Mouse (Mus musculus) limb, embryonic 11.5 days (tissue): ENCODE measurements at regions not wholly inside any gene's neighbourhood (a gene's known extent, or its start where the extent isn't known, plus 50 kb on each side); places are given as distances from the start of the nearest gene placed in this dataset.
"Not testable (repeated sequence)": the region's sequence is repeated elsewhere in the genome, so short reads cannot be mapped to it uniquely, and the experiment has no call there.

Experiments
- ATAC-seq: fragments of 200-750 bp; cut with Nextera tagmentation; 2 replicates; pipeline ENCODE4 v1.8.0; 2017; ENCODE audit warnings: low read depth; ENCODE audit not compliant: insufficient number of reproducible peaks, low FRiP score, low TSS enrichment
- DNase-seq: peaks from one replicate; pipeline ENCODE4 v3.0.0-alpha.2; 2015; ENCODE audit warnings: low spot score
- H3K27ac ChIP-seq: fragments of 300-500 bp; sonication (generic); replicated peaks from 2 replicates; pipeline ENCODE4 v1.5.1; 2014; ENCODE audit warnings: low read depth, mild to moderate bottlenecking, low read length
- H3K27me3 ChIP-seq: fragments of 300-500 bp; sonication (generic); 2 replicates; pipeline ENCODE4 v1.6.1; 2014; ENCODE audit warnings: mild to moderate bottlenecking, low read length, mixed read lengths; ENCODE audit not compliant: control insufficient read depth, insufficient read depth
- H3K36me3 ChIP-seq: fragments of 300-500 bp; sonication (generic); 2 replicates; pipeline ENCODE4 v1.6.1; 2014; ENCODE audit warnings: mild to moderate bottlenecking, low read length, moderate library complexity, mixed read lengths; ENCODE audit not compliant: control insufficient read depth, insufficient read depth
- H3K4me1 ChIP-seq: fragments of 300-500 bp; sonication (generic); 2 replicates; pipeline ENCODE4 v1.6.1; 2014; ENCODE audit warnings: low read length, mixed read lengths; ENCODE audit not compliant: control insufficient read depth, insufficient read depth
- H3K4me2 ChIP-seq: fragments of 300-500 bp; sonication (generic); 2 replicates; pipeline ENCODE4 v1.6.1; 2014; ENCODE audit warnings: low read depth, mild to moderate bottlenecking, moderate library complexity; ENCODE audit not compliant: severe bottlenecking
- H3K4me3 ChIP-seq: fragments of 300-500 bp; sonication (generic); 2 replicates; pipeline ENCODE4 v1.5.1; 2014; ENCODE audit warnings: low read depth, low read length
- H3K9ac ChIP-seq: fragments of 300-500 bp; sonication (generic); 2 replicates; pipeline ENCODE4 v1.6.1; 2014; ENCODE audit warnings: mild to moderate bottlenecking, low read length
- H3K9me3 ChIP-seq: fragments of 300-500 bp; sonication (generic); 2 replicates; pipeline ENCODE4 v1.6.1; 2016; ENCODE audit warnings: low read length; ENCODE audit not compliant: control insufficient read depth
- WGBS: fragments of 180-500 bp; shearing (Covaris S2); extraction: QIAGEN DNeasy Blood & Tissue Kit; methylation state at CpG from one replicate; pipeline ENCODE4 v1.1.7; 2014; 5-methylcytosine and 5-hydroxymethylcytosine counted together

GRCm38 (mm10) chr14:53331153-53331552, 835.6 kb upstream of the Olfr1507 start:
- H3K9me3 ChIP-seq, H3K27me3 ChIP-seq, H3K4me1 ChIP-seq, ATAC-seq, H3K4me2 ChIP-seq, DNase-seq, H3K36me3 ChIP-seq, H3K4me3 ChIP-seq, H3K27ac ChIP-seq, H3K9ac ChIP-seq: not testable (repeated sequence)

GRCm38 (mm10) chr14:53324367-53324766, 828.8 kb upstream of the Olfr1507 start:
- not testable (repeated sequence) for ATAC-seq, H3K4me2 ChIP-seq, DNase-seq, H3K9ac ChIP-seq, H3K4me3 ChIP-seq, H3K27ac ChIP-seq, H3K4me1 ChIP-seq, H3K9me3 ChIP-seq, H3K27me3 ChIP-seq, H3K36me3 ChIP-seq
- WGBS = no CpG with 5 or more reads among the region's 7 CpGs

GRCm38 (mm10) chr14:53318512-53319309, 823.2 kb upstream of the Olfr1507 start:
- not testable (repeated sequence) for H3K4me3 ChIP-seq, H3K27me3 ChIP-seq, H3K4me1 ChIP-seq, H3K9me3 ChIP-seq, DNase-seq, H3K36me3 ChIP-seq, H3K9ac ChIP-seq, H3K27ac ChIP-seq, ATAC-seq, H3K4me2 ChIP-seq
- WGBS = no CpG with 5 or more reads among the region's 9 CpGs

GRCm38 (mm10) chr14:53312490-53312889, 816.9 kb upstream of the Olfr1507 start:
- WGBS = 46% methylated on average over 1 of the region's 1 CpGs
- not testable (repeated sequence) for ATAC-seq, H3K4me2 ChIP-seq

GRCm38 (mm10) chr14:53303179-53303578, 807.6 kb upstream of the Olfr1507 start:
- not testable (repeated sequence) for H3K9me3 ChIP-seq, H3K27ac ChIP-seq, ATAC-seq, H3K4me3 ChIP-seq, H3K9ac ChIP-seq, DNase-seq, H3K36me3 ChIP-seq, H3K4me1 ChIP-seq, H3K4me2 ChIP-seq, H3K27me3 ChIP-seq
- no CpG with 5 or more reads among the region's 3 CpGs for WGBS

More at GRCm38 (mm10) chr14:53312490-53312889, 816.9 kb upstream of the Olfr1507 start:
- not testable (repeated sequence) for H3K36me3 ChIP-seq, H3K9ac ChIP-seq, H3K27me3 ChIP-seq, H3K27ac ChIP-seq, H3K4me1 ChIP-seq, H3K4me3 ChIP-seq, DNase-seq, H3K9me3 ChIP-seq

GRCm38 (mm10) chr14:53302491-53302829, 806.9 kb upstream of the Olfr1507 start:
- H3K36me3 ChIP-seq, H3K4me3 ChIP-seq, H3K9ac ChIP-seq, H3K27ac ChIP-seq, ATAC-seq, H3K27me3 ChIP-seq, H3K9me3 ChIP-seq, H3K4me2 ChIP-seq, H3K4me1 ChIP-seq, DNase-seq: not testable (repeated sequence)
- WGBS = no CpG with 5 or more reads among the region's 3 CpGs

GRCm38 (mm10) chr14:53301722-53302490, 806.4 kb upstream of the Olfr1507 start:
- not testable (repeated sequence) for H3K27ac ChIP-seq, H3K36me3 ChIP-seq, H3K4me3 ChIP-seq, H3K9me3 ChIP-seq, H3K4me1 ChIP-seq, H3K27me3 ChIP-seq, DNase-seq, H3K9ac ChIP-seq, ATAC-seq, H3K4me2 ChIP-seq
- no CpG with 5 or more reads among the region's 11 CpGs for WGBS

- not testable (repeated sequence) for H3K9me3 ChIP-seq, DNase-seq, H3K27ac ChIP-seq, H3K27me3 ChIP-seq, H3K4me1 ChIP-seq, H3K36me3 ChIP-seq, H3K4me3 ChIP-seq, ATAC-seq, H3K4me2 ChIP-seq, H3K9ac ChIP-seq
- 67% methylated on average over 1 of the region's 1 CpGs for WGBS
These were observed 805.6 kb upstream of the Olfr1507 start for GRCm38 (mm10) chr14:53301110-53301509.
